Mouse (Mus musculus) G1E (cell line): ENCODE measurements around the gene Nkx1-2.

Experiments
- CTCF ChIP-seq: IDR thresholded peaks from 2 replicates; pipeline ENCODE4 v1.5.1; 2012; ENCODE audit warnings: low read depth, low read length, inconsistent platforms, mixed read lengths
- GATA1 ChIP-seq: IDR thresholded peaks from 2 replicates; pipeline ENCODE4 v1.6.1; 2012; ENCODE audit warnings: borderline replicate concordance, low read length, inconsistent platforms, mixed read lengths
- GATA2 ChIP-seq: IDR thresholded peaks from 2 replicates; pipeline ENCODE4 v1.6.1; 2012; ENCODE audit warnings: low read depth, low read length, inconsistent platforms, borderline replicate concordance
- TAL1 ChIP-seq: conservative IDR thresholded peaks from 2 replicates; pipeline ENCODE4 v1.6.1; 2012; ENCODE audit warnings: low read depth, low read length, inconsistent platforms, mixed read lengths

DNA sequence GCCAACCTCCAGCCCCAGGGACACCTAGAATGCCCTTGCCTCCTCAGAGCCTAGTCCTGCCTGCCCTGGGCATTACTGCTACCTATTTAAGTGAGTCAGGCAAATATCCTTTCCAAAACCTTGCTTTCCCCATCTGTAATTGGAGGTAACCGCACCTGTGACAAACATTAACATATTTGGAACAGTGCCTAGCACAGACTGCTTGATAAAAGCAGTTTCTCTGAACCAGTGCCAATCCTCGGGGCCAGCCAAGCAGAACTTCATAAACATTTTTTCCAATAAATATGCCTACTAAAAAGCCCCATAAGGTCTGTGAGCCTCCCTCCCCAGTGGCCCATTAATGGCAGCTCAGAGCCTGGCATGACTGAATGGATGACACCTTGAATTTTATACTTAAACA, 45.3 kb downstream of the Nkx1-2 start:
- TF ChIP-seq CTCF: no peak
- no peak for TF ChIP-seq GATA1
- TF ChIP-seq TAL1: no peak
- no peak for TF ChIP-seq GATA2
